Mouse (Mus musculus): ENCODE results near the gene Map4k3.
"Not testable (repeated sequence)": the region's sequence is repeated elsewhere in the genome, so short reads cannot be mapped to it uniquely, and the experiment has no call there.

Map4k3 gene

DNA sequence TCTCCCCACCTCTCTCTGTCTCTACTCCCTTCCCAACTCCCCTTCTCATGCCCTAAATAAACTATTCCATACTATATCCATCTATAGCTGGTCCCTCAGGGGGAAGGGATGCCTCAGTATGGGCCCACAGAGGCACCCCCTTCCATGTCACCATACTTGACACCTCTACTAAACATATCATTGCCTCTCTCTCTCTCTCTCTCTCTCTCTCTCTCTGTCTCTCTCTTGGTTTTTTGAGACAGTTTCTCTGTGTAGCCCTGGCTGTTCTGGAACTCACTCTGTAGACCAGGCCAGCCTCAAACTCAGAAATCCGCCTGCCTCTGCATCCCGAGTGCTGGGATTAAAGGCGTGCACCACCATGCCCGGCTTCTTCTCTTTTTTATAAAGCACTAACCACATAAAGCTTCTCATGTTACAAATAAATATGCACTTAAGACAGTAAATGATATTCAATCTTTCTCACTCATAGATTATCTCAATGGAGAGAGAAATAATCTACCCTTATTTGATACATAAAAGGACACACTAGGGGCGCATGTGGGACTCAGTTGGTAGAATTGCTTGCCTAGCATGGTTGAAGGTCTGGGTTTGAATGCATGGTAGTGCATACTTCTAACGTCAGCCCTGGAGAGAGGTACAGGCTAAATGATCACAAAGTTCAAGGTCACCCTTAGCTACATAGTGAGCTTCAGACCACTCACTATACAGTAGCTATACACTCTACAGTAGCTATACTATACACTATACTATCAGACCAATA, 159.3 kb downstream of the Map4k3 start:
- in situ Hi-C loops (cut with MboI, MseI) = loop anchor here (25.0 kb wide), 1 partner anchor 507 kb away; the partner anchor contains the start of gene Hnrnpll

- in situ Hi-C loops (cut with MboI, MseI) = loop anchor here (25.0 kb wide), 1 partner anchor 506 kb away; the partner anchor contains the start of gene Hnrnpll
These were observed 159.8 kb downstream of the Map4k3 start for GRCm38 (mm10) chr17:80568441-80568840.

DNA sequence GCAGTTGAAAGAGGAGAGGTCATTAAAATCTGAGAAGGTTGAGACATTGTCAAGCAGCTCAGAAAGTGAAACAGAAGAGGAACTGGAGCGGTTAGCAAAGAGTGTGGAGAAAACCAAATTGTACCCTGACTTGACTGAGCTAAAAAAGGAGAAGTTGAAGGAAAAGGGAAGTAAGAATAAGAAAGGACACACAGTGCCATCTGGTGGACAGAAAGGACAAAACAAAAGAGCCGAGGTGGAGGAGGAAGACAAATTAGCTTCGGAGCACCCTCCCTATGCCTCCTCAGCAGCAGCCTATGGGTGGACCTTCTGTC, 163.7 kb downstream of the Map4k3 start:
- in situ Hi-C loops (cut with MboI, MseI) = loop anchor here (25.0 kb wide), 1 partner anchor 502 kb away; the partner anchor contains the start of gene Hnrnpll

GRCm38 (mm10) chr17:80563762-80564610, 164.3 kb downstream of the Map4k3 start:
- in situ Hi-C loops (cut with MboI, MseI) = loop anchor here (25.0 kb wide), 1 partner anchor 502 kb away; the partner anchor contains the start of gene Hnrnpll

- in situ Hi-C loops (cut with MboI, MseI) = loop anchor here (25.0 kb wide), 1 partner anchor 500 kb away; the partner anchor contains the start of gene Hnrnpll
These were observed 165.5 kb downstream of the Map4k3 start for GRCm38 (mm10) chr17:80562792-80563191.

DNA sequence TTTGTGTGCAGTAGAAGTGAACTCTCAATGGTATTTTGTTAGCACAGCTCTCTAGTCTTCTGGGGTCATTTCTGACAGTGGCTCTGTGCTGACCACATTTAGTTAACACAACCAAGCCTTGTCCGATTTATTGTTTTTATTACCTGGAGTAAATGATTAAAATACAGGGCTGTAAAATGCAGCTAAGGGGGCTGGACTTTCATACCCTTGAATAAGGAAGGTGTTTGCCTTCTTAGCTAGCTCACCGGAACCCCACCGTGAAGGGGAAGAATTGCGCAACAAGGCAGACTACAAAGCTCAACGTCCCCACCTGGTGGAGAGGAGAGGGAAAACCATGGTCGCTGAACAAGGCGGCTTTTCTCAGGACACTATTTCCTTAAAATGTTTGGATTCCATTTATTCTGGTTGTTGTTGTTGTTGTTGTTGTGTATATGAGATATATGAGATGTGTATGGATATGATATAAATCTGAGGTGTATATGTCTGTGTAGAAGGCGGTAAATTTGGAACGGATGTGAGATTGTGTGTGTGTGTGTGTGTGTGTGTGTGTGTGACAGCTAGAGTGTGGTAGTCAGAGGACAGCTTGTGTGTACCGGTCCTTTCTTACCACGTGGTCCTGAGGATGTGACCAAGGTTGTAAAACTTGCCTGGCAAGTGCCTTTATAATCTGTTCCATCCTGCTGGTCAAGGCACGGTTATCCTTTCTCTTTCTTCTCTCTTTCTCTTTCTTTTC, 167.4 kb downstream of the Map4k3 start:
- in situ Hi-C loops (cut with MboI, MseI) = loop anchor here (25.0 kb wide), 1 partner anchor 499 kb away; the partner anchor contains the start of gene Hnrnpll

DNA sequence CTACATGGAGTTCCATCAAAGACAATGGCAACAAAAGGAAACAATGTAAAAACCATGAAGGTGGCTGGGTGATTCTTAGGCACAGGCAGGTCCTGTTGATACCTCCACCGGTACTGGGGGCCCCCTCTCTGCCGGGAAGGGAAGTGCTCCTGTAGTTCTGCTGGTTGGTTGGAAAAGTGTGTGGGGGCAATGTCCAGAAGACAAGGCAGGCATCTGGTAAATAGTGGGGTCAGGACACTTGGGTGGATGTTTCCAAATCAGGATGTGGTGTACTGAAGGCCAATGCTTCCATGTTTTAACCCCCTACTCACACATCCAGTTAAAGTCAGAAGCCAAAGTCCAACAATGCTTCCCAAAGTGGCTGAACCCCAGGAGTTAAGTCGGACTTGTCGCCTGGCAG, 168.5 kb downstream of the Map4k3 start:
- in situ Hi-C loops (cut with MboI, MseI) = loop anchor here (5.0 to 25.0 kb wide), 3 partner anchors 282 to 497 kb away; partner anchors contain the start of gene Hnrnpll

- in situ Hi-C loops (cut with MboI, MseI) = loop anchor here (5.0 to 25.0 kb wide), 3 partner anchors 282 to 497 kb away; partner anchors contain the start of gene Hnrnpll
These were observed 169.2 kb downstream of the Map4k3 start for GRCm38 (mm10) chr17:80559050-80559449.

- in situ Hi-C loops (cut with MboI, MseI) = loop anchor here (5.0 to 25.0 kb wide), 3 partner anchors 281 to 496 kb away; partner anchors contain the start of gene Hnrnpll
These were observed 169.7 kb downstream of the Map4k3 start for GRCm38 (mm10) chr17:80558583-80558982.

DNA sequence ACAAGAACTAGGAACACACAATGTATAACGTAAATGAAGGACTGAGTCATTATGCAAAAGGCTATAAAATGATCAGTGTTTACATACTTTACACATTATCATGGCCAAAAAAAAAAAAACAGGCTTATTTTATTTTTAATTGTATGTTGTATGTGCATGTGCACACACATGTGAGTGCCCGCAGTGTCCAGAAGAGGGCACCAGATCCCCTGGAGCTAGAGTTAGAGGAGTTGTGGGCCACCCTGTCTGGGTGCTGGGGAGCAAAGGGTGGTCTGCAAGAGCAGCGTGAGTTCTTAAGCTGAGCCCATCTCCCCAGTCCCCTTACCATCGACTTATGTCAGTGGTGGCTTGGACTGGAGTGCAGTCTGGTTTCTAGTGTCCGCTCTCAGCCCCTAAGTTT, 170.8 kb downstream of the Map4k3 start:
- in situ Hi-C loops (cut with MboI, MseI) = loop anchor here (5.0 to 25.0 kb wide), 3 partner anchors 280 to 495 kb away; partner anchors contain the start of gene Hnrnpll

DNA sequence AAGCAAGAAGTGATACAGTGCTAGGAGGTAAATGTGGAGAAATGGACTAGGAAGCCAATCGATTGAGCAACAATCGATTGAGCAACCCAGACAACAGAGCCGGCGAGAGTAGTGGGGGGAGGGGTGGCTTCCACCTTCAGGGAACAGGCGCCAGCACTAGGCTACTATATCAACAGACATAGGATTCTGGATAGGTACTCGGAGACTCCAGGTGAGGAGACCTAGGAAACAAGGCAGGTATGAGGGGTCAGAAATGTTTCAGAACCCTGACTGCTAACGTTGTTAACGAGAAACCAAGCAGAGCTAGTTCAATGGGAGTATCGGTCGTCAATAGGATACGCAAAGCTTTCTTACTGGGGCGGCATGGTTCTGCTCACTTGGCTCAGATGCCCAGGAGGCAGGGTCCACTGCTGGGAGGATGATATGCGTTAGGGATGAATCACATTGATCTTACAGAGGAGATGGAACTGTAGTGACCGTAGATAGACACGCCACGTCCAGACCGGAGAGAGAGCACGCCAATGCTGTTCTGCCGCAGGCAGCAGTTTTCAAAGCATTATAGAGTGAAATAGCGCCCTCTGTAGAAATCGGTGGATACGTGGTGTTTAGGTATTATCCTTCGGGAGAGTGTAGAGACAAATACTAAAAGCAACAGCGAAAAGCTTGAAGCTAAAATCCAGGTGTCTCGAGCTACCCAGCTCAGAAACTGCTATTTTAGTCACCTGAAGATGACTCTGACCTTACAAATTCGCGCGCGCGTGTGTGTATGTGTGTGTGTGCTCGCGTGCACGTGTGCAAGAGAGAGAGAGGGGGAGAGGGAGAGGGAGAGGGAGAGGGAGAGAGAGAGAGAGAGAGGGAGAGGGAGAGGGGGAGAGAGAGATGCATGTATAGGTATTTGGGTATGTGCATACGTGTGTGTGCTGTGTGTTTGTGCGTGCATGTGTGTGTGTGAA, 174.7 kb downstream of the Map4k3 start:
- in situ Hi-C loops (cut with MboI, MseI) = loop anchor here (5.0 to 25.0 kb wide), 3 partner anchors 71 to 491 kb away; partner anchors contain the start of genes Hnrnpll and Sos1

DNA sequence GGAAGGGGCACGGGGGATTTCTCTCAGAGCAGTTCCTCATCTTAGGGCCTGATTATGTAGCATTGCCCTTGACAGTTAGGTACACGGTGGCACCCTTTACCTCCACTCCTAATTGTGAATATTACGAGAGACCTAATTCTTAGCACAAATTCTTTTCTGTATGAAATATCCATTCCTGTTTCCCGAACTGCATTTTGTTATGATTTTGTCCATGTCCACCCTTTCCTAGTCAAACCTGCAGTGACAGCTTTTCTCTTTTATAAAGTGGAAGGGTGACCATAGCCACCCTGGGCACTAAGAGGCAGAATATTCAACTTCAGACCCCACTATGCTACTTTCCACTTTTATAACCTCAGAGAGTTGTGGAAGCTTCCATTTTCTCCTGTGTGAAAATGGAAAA, 175.6 kb downstream of the Map4k3 start:
- in situ Hi-C loops (cut with MboI, MseI) = loop anchor here (5.0 to 25.0 kb wide), 3 partner anchors 70 to 490 kb away; partner anchors contain the start of genes Hnrnpll and Sos1

- in situ Hi-C loops (cut with MboI, MseI) = loop anchor here (5.0 to 25.0 kb wide), 3 partner anchors 69 to 489 kb away; partner anchors contain the start of genes Hnrnpll and Sos1
These were observed 177.3 kb downstream of the Map4k3 start for GRCm38 (mm10) chr17:80550981-80551380.

- in situ Hi-C loops (cut with MboI, MseI) = no loop called here
These were observed 181.4 kb downstream of the Map4k3 start for GRCm38 (mm10) chr17:80546846-80547245.

GRCm38 (mm10) chr17:80546227-80546626, 182.1 kb downstream of the Map4k3 start:
- in situ Hi-C loops (cut with MboI, MseI) = no loop called here

DNA sequence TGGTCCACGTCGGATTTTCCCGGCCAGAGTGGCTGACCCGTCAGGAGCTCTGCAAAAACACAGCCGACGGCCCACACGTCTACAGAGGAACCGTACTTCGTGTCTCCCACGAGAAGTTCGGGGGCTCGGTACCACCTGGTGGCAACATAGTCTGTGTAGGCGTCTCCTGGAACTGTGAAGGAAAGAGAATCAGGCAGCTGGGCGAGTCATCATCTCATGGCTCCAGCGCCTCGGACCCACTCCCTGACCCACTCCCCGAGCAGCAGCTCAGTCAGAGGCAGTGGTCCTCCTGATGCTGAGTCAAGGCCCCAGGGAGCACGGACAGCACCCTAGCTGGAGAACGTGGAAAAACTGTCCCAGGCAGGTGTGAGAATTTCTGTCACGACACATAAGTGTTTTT, 184.6 kb downstream of the Map4k3 start:
- in situ Hi-C loops (cut with MboI, MseI) = loop anchor here (5.0 kb wide), 1 partner anchor 241 kb away; no protein-coding TSS in a partner anchor

DNA sequence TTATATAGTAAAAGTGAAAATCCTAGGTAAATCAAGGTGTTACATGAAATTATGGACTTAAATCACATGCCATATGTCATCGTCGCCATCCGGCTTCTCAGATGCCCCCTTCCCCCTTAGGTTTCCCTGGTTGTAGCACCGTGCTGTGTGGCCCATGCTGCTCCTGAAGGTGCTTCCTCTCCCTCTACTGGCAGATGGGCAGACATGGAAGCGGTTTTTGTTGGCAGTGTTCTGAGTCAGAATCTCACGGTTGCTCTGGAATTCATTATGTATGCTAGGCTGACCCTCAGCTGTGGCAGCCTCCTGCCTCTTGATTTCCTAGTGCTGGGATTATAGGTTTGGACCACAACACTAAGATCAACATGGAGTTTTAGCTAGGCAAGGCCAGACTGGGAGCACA, 191.1 kb downstream of the Map4k3 start:
- in situ Hi-C loops (cut with MboI, MseI) = no loop called here

DNA sequence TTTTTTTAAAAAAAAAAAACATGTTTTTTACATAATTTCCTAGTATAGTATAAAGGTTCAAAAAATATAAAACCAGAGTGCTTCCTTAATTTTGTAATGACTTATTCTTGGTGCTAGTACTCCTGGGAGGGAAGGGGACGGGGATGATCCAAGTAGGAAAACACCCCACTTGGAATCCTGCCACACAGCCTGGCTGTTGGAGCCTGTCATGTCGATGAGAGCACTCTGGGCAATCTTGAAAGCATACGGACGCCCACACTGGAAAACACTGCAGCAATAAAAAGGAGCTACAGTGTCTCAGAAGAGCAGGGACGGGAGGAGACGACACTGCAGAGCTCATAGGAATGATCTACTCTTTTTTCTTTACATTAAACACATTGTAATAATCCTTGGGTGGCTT, 192.7 kb downstream of the Map4k3 start:
- in situ Hi-C loops (cut with MboI, MseI) = no loop called here

DNA sequence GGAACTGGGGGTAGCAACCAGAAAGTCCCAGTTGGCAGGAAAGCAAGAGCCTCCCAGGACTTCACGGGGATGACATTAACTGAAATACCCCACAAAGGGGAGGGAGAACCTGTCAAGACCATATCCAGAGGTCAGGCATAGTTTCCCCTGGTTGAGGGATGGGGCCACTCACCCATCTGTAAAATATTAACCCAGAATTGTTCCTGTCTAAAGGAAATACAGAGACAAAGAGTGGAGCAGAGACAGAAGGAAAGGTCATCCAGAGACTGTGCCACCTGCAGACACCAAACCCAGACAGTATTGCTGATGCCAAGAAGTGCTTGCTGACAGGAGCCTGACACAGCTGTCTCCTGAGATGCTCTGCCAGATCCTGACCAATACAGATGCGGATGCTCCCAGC, 196.9 kb downstream of the Map4k3 start:
- in situ Hi-C loops (cut with MboI, MseI) = not testable (repeated sequence)

Measured in regulatory T cell (primary cell).